Mouse (Mus musculus) adrenal gland, adult 10 weeks (tissue): ENCODE data around the gene Ybx3. TPM values are rescaled to one million over a fixed set of nuclear protein-coding genes. Genes with fewer than 3 reads are reported as not detected.

Experiments
- polyA plus RNA-seq: library from polyadenylated mRNA; stranded (reverse); fragments of 350-450 nt; fragmentation: Illumina TruSeq; extraction: RNeasy Lipid Tissue Mini Kit (QIAGEN cat#74804); gene quantifications from one replicate; pipeline ENCODE4 v1.2.3, GENCODE M21; 2014; ENCODE audit warnings: low read depth, low replicate concordance

Gene Ybx3
- 85.4 TPM for polyA plus RNA-seq

DNA sequence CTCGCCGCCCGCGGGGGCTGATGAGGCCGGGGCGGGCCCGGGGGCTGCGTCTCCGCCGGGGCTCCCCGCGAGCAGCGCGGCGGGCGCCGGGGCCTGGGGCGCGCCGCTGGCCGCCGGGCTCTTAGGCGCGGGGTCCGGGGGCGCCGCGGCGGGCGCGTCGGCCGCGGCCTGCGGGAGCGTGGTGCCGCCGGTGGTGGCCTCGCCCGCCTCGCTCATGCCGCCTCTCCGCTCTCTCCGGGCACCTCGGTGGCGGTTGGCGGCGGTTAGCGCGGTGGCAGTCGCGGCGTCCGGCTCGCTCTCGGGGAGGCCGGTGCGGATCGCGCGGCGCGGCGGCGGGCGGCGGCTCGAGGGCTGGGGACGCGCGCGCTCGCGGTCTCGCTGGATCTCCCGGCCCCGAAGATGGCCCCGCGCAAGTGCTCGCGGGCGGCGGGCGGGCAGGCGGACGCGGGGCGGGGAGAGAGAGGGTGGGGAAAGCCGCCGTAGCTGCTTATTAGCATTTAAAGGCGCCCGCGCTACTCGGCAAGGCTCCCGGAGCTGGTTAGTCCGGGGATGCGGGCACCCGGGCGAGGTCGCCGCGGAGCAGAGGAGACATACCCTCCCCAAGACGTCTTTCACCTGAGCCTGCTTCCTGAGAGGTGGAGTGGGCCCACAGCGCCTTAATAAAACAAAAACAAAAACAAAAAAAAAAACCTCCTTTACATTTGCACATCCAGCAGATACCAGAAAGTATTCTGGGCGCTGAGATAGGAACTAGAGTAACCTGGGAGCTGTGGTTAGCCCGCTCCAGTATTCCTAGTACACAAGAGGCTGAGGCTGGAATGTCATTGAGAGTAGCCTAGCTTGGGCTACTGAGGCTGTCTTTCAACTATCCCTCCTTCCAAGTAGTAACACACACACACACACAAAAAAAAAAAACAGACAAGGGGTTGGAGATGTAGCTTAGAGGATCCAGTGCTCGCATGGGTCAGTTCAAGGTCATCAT is at the start of gene Ybx3:
Gene Ybx3 (minus strand): TSS at position 437 of the 982 bp plus-strand sequence.

DNA sequence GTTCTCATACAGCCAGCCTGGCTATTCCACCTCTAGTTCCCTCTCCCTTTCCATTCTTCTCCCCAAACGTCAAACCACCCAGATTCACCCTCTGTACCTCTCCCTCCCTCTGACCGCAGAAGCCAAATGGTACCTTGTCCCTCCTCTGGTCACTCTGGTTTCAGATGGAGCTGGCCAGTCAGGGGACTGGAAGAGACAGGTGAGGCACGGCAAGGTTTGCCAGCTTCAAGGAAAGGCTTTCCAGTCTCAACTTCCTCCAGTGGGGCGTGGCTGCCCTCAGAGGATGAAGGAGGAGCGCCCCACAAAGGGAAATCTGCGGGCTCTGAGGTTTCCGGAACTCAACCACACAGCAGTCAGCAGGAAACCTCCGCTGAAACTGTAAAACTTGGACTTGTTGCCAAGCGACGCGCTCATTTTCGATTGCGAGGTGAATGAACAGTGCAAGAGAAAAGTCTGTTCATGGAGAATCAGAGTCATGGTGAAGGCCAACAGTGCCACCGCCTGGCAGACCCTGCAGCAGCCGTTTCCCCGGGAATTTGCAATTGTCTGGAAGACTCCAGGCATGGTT is 34.8 kb downstream of the Ybx3 start, which contains the start of gene Styk1:
Gene Styk1 (minus strand): TSS at position 246 of the 568 bp plus-strand sequence.

Other genes starting within 250 kb of the Ybx3 start
- gene Klra2, start 141.1 kb downstream of the Ybx3 start, polyA plus RNA-seq, result 13.9 TPM
- gene Magohb, start 95.2 kb downstream of the Ybx3 start, polyA plus RNA-seq, result 29.7 TPM
- 1.2 TPM for gene Styk1, start 34.9 kb downstream of the Ybx3 start, polyA plus RNA-seq
- not detected for gene 5430401F13Rik, start 97.9 kb upstream of the Ybx3 start, polyA plus RNA-seq
- gene Gm6619, start 97.9 kb upstream of the Ybx3 start, polyA plus RNA-seq, result not detected
- gene Tas2r130, start 242.4 kb upstream of the Ybx3 start, polyA plus RNA-seq, result not detected